ENCODE assay signal across 8 mouse cellular contexts in the genomic region with DNA sequence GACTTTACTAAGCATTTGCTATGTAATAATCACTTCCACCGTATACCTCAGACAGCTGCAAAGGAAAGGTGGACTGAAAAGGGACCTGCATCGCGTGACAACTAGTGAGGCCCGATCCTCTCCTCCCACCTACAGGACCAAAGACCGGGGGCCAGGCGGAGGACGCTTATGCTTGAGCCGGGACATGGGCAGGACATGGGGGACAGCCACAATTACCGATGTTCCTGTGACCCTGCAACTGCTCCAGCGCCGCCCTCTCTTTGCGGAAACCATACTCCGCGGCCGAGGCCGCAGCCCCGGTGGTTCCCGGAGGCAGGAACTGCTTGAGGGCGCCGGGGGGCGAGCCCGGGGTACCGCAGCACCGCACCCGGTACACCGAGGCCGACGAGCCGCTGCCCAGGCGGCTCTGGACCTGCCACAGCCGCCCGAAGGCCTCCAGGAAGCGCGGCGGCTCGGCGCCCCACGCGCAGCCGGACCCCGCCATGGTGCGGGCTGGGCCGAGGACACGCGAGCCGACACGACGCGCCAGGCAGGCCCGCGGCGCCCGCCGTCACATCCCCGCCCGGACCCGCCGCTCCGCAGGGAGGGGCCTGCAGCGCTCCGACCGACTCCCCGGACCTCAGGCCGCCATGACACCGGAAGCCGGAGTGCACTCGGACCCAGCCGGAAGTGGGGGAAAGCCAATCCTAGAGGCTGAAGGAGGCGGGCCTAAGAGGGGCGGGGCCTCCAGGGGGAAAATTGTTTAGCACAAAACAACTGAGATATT. TPM values are rescaled to one million over a fixed set of nuclear protein-coding genes. Genes with fewer than 3 reads are reported as not detected.
DNase-seq lines count a peak whose midpoint lies in the region; ATAC-seq and TF ChIP-seq lines count a peak whose summit lies in the region.

A gene (minus strand): TSS at position 641 of the 766 bp plus-strand sequence.

- DNase-seq in 3134 (ENCODE audit: extremely low read depth, insufficient read length, low spot score), result peak; percentile 79
- DNase-seq in adrenal gland, postnatal 36 days, result peak; percentile 95 to 96
- peak; percentile 91 to 92 for DNase-seq in heart, adult 2 months
- DNase-seq in kidney, adult 9 months, result peak; percentile 92
- DNase-seq in limb, embryonic 14.5 days (ENCODE audit: low spot score), result peak; percentile 86
- peak; percentile 92 for DNase-seq in midbrain, postnatal 0 days (ENCODE audit: low spot score)
- peak; percentile 79 to 86 for DNase-seq in spleen, postnatal 14 days (ENCODE audit: low spot score in 2 of 2)

- H3K4me3 ChIP-seq in embryonic facial prominence, embryonic 13.5 days, result peak within 1 kb of the TSS; percentile 87
- H3K4me3 ChIP-seq in heart, adult 2 months, result peak within 1 kb of the TSS; percentile 86
- peak within 1 kb of the TSS; percentile 87 for H3K4me3 ChIP-seq in limb, embryonic 14.5 days (replicated peaks; ENCODE audit: low read length)
- H3K4me3 ChIP-seq in midbrain, postnatal 0 days (ENCODE audit: low read depth, low read length), result peak within 1 kb of the TSS; percentile 85

- H3K9me3 ChIP-seq in embryonic facial prominence, embryonic 13.5 days, result no peaks in the 10 kb centered on the region
- H3K9me3 ChIP-seq in limb, embryonic 14.5 days (ENCODE audit: control insufficient read depth, low read length), result no peaks in the 10 kb centered on the region
- H3K9me3 ChIP-seq in midbrain, postnatal 0 days (ENCODE audit: low read length), result no peaks in the 10 kb centered on the region

- no peak for TF ChIP-seq CTCF in heart, adult 2 months (IDR thresholded peaks at IDR 0.05)
- TF ChIP-seq CTCF in midbrain, postnatal 0 days (IDR thresholded peaks at IDR 0.05), result no peak

- peak; percentile 95 for ATAC-seq in embryonic facial prominence, embryonic 13.5 days (ENCODE audit: insufficient number of reproducible peaks, insufficient read depth, low FRiP score, low TSS enrichment, low read depth)
- ATAC-seq in limb, embryonic 14.5 days (ENCODE audit: low FRiP score, low read depth), result peak; percentile 98
- ATAC-seq in midbrain, postnatal 0 days (ENCODE audit: low FRiP score), result peak; percentile 98

- peak within 1 kb of the TSS; percentile 94 for H3K9ac ChIP-seq in embryonic facial prominence, embryonic 13.5 days
- peak within 1 kb of the TSS; percentile 93 for H3K9ac ChIP-seq in heart, adult 2 months (ENCODE audit: low read depth, low read length)
- H3K9ac ChIP-seq in limb, embryonic 14.5 days (ENCODE audit: low read depth, low read length, severe bottlenecking), result peak within 1 kb of the TSS; percentile 95
- H3K9ac ChIP-seq in midbrain, postnatal 0 days (replicated peaks; ENCODE audit: low read length, poor library complexity, severe bottlenecking), result peak within 1 kb of the TSS; percentile 83

- under 1% methylated on average over 70 of the region's 70 CpGs for WGBS in embryonic facial prominence, embryonic 13.5 days
- WGBS in heart, adult 2 months, result under 1% methylated on average over 53 of the region's 70 CpGs
- WGBS in limb, embryonic 14.5 days, result under 1% methylated on average over 62 of the region's 70 CpGs
- WGBS in midbrain, postnatal 0 days, result under 1% methylated on average over 48 of the region's 70 CpGs

- intact Hi-C loops in heart, adult 2 months (cut with DNase I), result no loop called here

- peaks cover 3% of the 10 kb centered on the region; the same call in 1 of the 2 replicates for H3K79me2 ChIP-seq in heart, adult 2 months (replicated peaks; ENCODE audit: control insufficient read depth, insufficient read depth, low read length)

- no peak for TF ChIP-seq EP300 in heart, adult 2 months (IDR thresholded peaks at IDR 0.05; ENCODE audit: insufficient read depth, low read depth, low read length)

- peak within 1 kb of the TSS; percentile 78 for H3K27ac ChIP-seq in embryonic facial prominence, embryonic 13.5 days
- H3K27ac ChIP-seq in heart, adult 2 months, result peak within 1 kb of the TSS; percentile 90
- peak within 1 kb of the TSS; percentile 79 for H3K27ac ChIP-seq in limb, embryonic 14.5 days (replicated peaks; ENCODE audit: low read depth, low read length)
- peak within 1 kb of the TSS; percentile 75 for H3K27ac ChIP-seq in midbrain, postnatal 0 days (ENCODE audit: low read depth, low read length)

- H3K36me3 ChIP-seq in embryonic facial prominence, embryonic 13.5 days, result peaks cover 18% of the 10 kb centered on the region
- H3K36me3 ChIP-seq in heart, adult 2 months (ENCODE audit: control insufficient read depth, insufficient read depth, low read length), result no peaks in the 10 kb centered on the region
- peaks cover 23% of the 10 kb centered on the region for H3K36me3 ChIP-seq in limb, embryonic 14.5 days (ENCODE audit: control insufficient read depth, insufficient read depth, low read length)
- peaks cover 12% of the 10 kb centered on the region; the same call in 1 of the 2 replicates for H3K36me3 ChIP-seq in midbrain, postnatal 0 days (ENCODE audit: insufficient read depth, low read length)

- H3K4me2 ChIP-seq in embryonic facial prominence, embryonic 13.5 days, result peak within 1 kb of the TSS; percentile 75
- H3K4me2 ChIP-seq in limb, embryonic 14.5 days (replicated peaks; ENCODE audit: low read depth, low read length, severe bottlenecking), result peak within 1 kb of the TSS; percentile 62
- H3K4me2 ChIP-seq in midbrain, postnatal 0 days (ENCODE audit: low read depth, low read length, poor library complexity, severe bottlenecking), result peak within 1 kb of the TSS; percentile 70

- peaks cover 7% of the 10 kb centered on the region; the same call in 1 of the 2 replicates for H3K27me3 ChIP-seq in embryonic facial prominence, embryonic 13.5 days
- H3K27me3 ChIP-seq in heart, adult 2 months (ENCODE audit: control insufficient read depth, insufficient read depth, low read length), result no peaks in the 10 kb centered on the region
- no peaks in the 10 kb centered on the region for H3K27me3 ChIP-seq in limb, embryonic 14.5 days (ENCODE audit: control insufficient read depth, insufficient read depth, low read length)
- H3K27me3 ChIP-seq in midbrain, postnatal 0 days (ENCODE audit: insufficient read depth, low read length), result peaks cover 5% of the 10 kb centered on the region; the same call in 1 of the 2 replicates

- peak; percentile 63; the same call in 1 of the 2 replicates for TF ChIP-seq POLR2A in heart, adult 2 months (IDR thresholded peaks at IDR 0.05; ENCODE audit: insufficient read depth, low read depth, low read length)
- TF ChIP-seq POLR2A in limb, embryonic 14.5 days (IDR thresholded peaks at IDR 0.05; ENCODE audit: borderline replicate concordance, extremely low read depth, insufficient read depth, insufficient read length), result peak; percentile 70; the same call in 1 of the 2 replicates

- peaks cover 7% of the 10 kb centered on the region for H3K4me1 ChIP-seq in embryonic facial prominence, embryonic 13.5 days
- H3K4me1 ChIP-seq in heart, adult 2 months (ENCODE audit: control insufficient read depth, insufficient read depth, low read length), result no peaks in the 10 kb centered on the region
- H3K4me1 ChIP-seq in limb, embryonic 14.5 days (ENCODE audit: control insufficient read depth, insufficient read depth, low read length), result no peaks in the 10 kb centered on the region
- no peaks in the 10 kb centered on the region for H3K4me1 ChIP-seq in midbrain, postnatal 0 days (ENCODE audit: insufficient read depth, low read length)

RNA-seq across cellular contexts. Expression of the gene that starts here (rescaled TPM):
- total RNA-seq in adrenal gland, postnatal 36 days (2021), result 10 to 100 TPM; 72.7 to 75.4 TPM
- 5.1 and 7.4 TPM in 2 replicates for polyA plus RNA-seq in embryonic facial prominence, embryonic 13.5 days (2015; fragmentation: Nextera tagmentation; extraction: Ambion mirVana)
- 10 to 100 TPM; 21.7 to 23.4 TPM for total RNA-seq in heart, adult 2 months (2021)
- 6.5 and 14.9 TPM in 2 replicates for polyA plus RNA-seq in heart, adult 2 months (2012; rRNA removed)
- polyA plus RNA-seq in limb, embryonic 14.5 days (2012; rRNA removed), result 15.4 and 17.3 TPM in 2 replicates
- polyA plus RNA-seq in limb, embryonic 14.5 days (2014; fragmentation: Nextera tagmentation; extraction: Ambion mirVana), result 10.3 and 10.5 TPM in 2 replicates
- total RNA-seq in midbrain, postnatal 0 days (2014; rRNA removed), result 46.4 and 57.3 TPM in 2 replicates
- polyA plus RNA-seq in midbrain, postnatal 0 days (2015; fragmentation: Nextera tagmentation; extraction: Ambion mirVana), result 7.2 and 8.2 TPM in 2 replicates

Comparison
In these comparisons a context has a peak if more than half of its experiments do, and no peak if none do; other contexts are left out.
1. Peak in every context shown above with its lines: DNase-seq, ATAC-seq, H3K4me3 ChIP-seq and H3K27ac ChIP-seq.